Mouse (Mus musculus) ovary, postnatal 14 days (tissue): ENCODE data around the gene Arhgdia.
"Not testable (repeated sequence)": the region's sequence is repeated elsewhere in the genome, so short reads cannot be mapped to it uniquely, and the experiment has no call there.

Source experiments
- DNase-seq: peaks from one replicate; pipeline ENCODE4 v3.0.0; 2022; ENCODE audit warnings: low spot score

The Arhgdia gene

GRCm38 (mm10) chr11:120613481-120613972, 32.1 kb upstream of the Arhgdia start:
- DNase-seq: no peak

DNA sequence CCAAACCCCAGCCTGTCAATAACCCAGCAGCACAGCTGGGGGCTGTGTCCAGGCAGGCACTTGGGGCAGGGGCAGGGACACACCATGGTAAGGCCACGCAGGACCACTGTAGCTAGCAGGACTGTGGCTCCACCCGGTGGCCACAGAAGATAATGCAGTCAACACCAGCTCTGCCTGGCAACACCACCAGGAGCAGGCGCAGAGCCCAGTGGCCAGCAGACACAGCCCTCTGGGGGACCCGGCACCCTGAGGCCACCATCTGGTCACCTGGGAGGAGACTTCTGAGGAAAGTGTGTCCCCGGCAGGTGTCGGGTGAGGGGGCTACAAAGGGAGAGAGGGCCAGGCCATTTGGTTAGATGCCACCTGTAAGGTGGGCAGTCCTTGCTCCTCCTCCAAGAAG, 31.3 kb upstream of the Arhgdia start:
- peak; percentile 69 for DNase-seq

DNA sequence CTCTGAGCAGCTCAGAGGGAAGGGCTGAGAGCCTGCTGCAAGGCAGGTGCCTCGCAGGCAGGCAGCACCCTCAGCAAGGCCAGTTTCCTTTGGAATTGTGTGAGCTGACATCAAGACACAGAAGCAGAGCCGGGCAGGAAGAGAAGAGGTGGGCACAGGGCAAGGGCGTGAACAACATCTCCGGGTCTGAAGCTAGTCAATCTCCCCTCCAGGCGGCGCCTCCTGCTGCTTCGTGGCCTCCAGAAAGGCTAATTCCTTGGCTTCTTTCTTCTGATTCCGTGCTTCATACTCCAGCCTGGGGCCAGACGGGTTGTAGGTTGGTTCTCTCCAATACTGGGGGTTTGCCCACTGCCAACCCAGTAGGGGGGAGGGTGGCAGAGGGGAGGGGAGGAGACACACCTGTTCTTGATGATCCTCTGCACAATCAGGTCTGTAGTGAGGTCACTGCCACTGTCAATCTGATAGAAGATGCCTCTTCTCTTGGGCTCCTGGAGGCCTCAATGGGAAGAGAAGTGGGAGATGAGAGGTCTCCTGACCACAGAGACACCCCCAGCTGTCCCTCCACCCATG, 29.1 kb upstream of the Arhgdia start:
- no peak for DNase-seq

- DNase-seq: no peak
Measured at GRCm38 (mm10) chr11:120609250-120609649, 27.8 kb upstream of the Arhgdia start.

GRCm38 (mm10) chr11:120608241-120609034, 27.0 kb upstream of the Arhgdia start, which contains the start of gene Npb:
Gene Npb, plus strand, starts transcription at chr11:120608477.
- DNase-seq: no peak

- no peak for DNase-seq
Measured at GRCm38 (mm10) chr11:120606764-120607163, 25.3 kb upstream of the Arhgdia start.

GRCm38 (mm10) chr11:120605667-120606066, 24.2 kb upstream of the Arhgdia start:
- no peak for DNase-seq

DNA sequence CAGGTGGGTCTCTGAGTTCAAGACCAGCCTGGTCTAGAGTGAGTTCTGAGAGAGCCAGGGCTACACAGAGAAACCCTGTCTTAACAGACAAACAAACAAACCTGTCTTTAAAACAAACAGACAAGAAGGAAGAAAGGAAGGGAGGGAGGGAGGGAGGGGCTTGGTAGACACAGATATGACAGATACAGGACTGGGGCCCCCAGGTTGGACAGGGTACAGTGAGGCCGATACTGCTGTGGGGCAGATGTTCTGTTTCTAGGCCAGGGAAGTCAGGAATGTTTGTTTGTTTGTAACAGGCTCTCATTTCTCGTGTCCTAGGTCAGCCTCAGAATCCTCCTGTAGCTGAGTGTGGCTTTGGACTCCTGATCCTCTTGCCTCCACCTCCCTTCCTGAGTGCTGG, 22.1 kb upstream of the Arhgdia start:
- no peak for DNase-seq

GRCm38 (mm10) chr11:120600716-120601115, 19.3 kb upstream of the Arhgdia start:
- DNase-seq: no peak

DNA sequence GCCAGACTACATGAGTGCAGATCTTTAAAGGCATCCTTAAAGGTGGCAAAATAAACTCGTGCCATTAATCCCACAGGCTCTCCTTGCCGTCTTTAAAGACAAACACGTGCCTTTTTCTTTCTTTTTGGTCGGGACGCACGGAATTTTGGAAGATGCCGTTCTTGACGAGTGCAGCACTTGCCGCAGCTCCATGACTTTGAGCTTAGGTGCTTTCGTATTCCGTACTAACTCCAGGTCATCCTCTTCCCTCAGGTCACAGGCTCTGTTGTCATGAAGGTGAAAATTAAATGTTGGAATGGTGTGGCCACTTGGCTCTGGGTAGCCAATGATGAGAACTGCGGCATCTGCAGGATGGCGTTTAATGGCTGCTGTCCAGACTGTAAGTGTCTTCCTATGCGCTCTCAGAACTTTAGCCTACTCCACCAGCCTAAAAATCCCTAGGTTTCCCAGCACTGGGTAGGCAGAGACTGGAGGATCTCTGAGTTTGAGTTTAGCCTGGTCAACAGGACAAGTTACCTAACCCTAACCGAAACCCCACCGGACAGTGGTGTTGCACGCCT, 17.6 kb upstream of the Arhgdia start:
- no peak for DNase-seq

DNA sequence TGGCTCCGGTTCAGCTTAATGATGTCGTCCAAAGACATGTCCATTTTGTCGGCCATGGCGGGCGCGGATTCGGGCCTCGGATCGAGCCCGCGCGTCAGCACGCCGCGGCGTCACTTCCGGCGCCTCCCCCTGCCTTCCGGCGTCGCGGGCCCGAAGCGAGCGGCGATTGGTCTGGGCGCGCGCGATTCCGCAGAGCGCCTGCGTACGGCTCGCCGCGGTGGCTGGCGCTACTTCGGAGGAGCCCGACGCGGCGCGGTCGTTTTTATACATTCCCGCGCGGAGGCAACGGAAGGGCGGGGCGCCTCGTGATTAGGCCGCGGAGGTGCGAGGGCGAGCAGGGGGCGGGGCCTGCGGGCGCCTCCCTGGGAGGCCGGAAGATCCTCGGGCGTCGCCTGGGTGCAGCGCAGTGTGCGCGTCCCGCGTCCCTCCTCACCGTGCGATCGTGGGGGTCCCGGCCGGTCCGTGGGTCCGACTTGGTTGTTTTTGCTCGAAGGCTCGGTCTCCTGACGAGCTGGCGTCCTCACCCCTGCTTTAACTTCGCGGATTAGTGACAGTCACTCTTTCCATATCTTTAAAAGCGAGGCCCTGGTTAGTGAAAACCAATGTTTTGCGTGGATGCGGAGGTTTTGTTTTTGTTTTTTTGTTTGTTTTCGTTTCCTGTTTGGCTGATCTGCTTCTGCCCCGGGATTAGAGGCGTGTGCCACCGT, 17.0 kb upstream of the Arhgdia start, which contains the start of the genes Alyref and Anapc11:
TSS of gene Alyref (minus strand) at position 83 of the 707 bp plus-strand sequence.
TSS of gene Anapc11 (plus strand) at position 139 of the 707 bp plus-strand sequence.
- peak; percentile 90 for DNase-seq

GRCm38 (mm10) chr11:120597240-120598235, 16.1 kb upstream of the Arhgdia start:
- no peak for DNase-seq

DNA sequence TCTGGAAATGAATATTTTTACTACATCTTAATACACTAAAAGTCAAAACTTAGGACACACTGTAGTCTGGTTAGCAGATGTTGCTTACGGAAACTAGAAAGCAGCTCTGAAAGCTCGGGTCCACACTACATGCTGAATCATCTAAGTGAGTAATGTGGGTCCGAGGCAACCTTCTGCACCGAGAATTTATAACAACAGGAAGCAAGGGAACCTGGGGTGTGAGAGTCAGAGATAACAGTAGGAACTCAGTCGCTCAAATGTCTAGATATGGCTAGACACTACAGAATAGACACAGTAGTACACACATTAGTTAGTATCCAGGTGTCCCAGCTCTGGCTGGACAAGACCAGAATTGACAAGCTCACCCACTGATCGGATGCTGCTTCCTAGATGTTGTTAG, 7.1 kb upstream of the Arhgdia start:
- no peak for DNase-seq

DNA sequence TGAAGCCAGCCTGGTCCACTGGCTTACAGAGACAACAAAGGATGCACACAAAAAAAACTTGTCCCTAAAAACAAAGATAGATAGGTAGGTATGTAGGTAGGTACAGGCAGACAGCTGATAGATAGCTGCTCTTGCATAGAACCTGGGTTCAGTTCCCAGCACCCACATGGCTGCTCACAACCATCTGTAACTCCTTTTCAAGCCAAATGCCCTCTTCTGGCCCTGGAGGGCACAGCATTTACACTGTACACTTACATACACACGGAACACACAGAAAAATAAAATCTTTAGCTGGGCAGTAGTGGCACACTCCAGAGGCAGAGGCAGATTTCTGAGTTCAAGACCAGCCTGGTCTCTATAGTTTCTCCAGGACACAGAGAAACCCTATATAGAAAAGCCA, 2.5 kb upstream of the Arhgdia start:
- no peak for DNase-seq

GRCm38 (mm10) chr11:120582982-120583293, 1.5 kb upstream of the Arhgdia start:
- not testable (repeated sequence) for DNase-seq

GRCm38 (mm10) chr11:120582268-120582981, 1.0 kb upstream of the Arhgdia start:
- DNase-seq: no peak

DNA sequence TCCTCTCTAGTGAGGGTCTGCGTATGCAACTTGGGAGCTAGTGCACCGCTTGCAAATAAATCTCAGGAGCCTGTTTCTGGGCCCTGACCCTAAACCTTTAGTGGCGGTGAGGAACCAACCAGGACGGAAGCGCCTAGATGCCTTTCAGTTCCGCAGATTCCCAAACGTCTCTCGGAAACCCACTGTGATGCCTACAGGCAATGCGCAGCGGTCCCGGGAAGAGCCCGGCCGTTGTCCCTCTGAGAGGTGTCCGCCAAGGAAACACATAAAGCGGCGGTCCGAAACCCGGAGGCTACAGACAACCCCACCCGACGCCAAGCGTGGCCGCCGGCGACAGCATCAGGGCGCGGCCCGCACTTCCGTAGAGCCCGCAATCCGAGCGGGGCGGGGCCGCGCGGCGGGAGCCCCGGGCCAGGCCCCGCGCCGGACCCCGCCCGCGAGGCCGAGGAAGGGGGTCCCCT, 523 bp downstream of the Arhgdia start:
- DNase-seq: no peak

DNA sequence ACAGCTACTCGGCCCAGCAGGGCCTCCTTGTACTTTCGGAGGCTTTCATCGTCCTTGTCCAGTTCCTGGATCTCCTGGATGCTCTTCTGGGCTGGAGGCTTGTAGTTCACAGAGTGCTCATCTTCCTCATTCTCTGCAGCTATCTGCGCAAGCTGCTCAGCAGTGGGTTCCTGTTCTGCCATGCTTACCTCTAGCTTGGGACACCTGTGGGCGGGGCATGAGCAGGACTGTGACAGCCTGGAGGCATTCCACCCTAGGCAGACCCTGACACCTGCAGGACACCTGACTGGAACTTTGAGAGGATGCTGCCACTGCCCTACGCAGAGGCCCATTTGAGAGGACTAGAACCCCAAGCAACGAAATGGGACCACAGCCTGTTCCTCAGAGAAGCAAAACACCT, 1.2 kb downstream of the Arhgdia start:
- DNase-seq: no peak

GRCm38 (mm10) chr11:120579316-120580107, 1.9 kb downstream of the Arhgdia start:
- peak; percentile 63 for DNase-seq
